Mouse (Mus musculus): ENCODE measurements around the gene Mpdz.

Mpdz gene

GRCm38 (mm10) chr4:81280098-81280497 lies 162.5 kb downstream of the Mpdz start:
- no peak for DNase-seq (ENCODE audit: low read depth)

GRCm38 (mm10) chr4:81279451-81279850 lies 163.2 kb downstream of the Mpdz start:
- DNase-seq (ENCODE audit: low read depth), result no peak

DNA sequence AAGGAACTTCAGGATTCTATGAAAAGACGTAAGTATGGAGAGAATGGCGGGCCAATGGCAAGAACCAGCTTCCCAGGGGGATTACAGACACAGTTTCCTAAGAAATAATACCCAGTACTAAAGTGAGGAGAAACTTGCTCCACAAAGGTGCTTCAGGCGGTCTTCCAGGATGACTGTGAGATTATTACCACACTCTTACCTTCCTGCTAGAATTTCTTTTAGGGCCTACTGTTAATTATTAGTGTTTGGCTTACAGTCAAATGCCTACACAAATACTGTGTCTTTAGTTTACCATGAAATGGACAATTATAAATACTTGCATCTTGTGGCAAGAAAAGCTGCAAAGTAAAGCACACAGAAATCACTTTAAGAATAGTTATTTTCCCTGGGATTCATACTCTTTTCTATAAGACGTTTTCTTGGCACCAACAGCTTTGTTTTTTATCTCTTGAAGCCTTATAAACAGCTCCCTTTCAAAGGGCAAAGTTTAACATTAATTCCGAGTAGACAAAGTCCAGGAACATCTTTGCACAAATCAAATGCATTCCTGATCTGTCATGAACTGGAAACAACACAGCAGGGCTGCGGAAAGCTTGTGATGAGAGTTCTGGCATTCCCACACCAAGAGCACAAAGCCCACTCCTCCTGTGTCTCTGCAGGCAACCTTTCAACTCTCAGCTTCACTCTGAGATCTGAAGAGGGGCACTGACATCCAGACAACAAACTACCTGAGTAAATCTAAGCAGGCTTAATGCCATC lies 166.5 kb downstream of the Mpdz start:
- DNase-seq (ENCODE audit: low read depth), result no peak

- no peak for DNase-seq (ENCODE audit: low read depth)
These were observed 169.5 kb downstream of the Mpdz start for GRCm38 (mm10) chr4:81273067-81273466.

DNA sequence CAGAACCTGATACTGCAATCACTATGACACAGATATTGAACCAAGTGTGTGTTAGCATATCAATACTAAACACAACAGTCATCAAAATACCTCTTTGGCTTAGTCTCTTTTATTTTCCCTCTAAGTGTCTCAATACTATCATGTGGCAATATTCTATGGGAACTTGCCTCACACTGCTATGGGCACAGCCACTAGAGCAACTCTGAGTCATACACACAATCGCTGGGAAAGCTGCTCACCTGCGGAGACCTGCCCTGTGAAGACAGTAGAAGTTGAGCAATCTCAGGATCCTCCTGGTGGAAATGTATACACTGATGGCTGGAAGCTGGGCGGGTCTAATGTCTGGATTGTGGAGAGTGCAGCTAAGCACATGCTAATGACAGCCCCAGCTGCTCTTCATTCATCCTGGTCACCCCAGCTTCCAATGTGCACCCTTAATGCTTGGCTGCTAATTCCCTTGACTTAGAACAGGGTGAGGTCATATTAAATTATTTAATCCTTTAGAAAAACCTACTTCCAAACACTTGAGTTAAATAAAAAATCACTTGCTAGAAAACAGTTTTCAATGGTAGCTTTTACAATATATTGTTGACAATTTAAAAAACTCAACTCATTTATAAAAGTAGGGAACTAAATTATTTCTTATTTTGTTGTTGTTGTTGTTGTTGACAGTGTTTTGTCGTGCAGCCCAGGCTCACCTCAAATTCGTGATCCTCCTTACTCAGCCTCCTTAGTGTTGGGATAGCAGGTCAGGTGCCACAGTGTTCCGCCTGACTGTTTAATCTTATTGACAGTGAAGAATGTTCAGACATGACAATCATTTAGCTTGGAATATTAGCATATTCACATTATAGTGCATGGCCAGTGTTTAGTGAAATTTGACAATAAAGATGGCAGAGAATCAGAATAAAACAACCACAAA lies 189.5 kb downstream of the Mpdz start:
- DNase-seq (ENCODE audit: low read depth), result no peak

- no peak for DNase-seq (ENCODE audit: low read depth)
These were observed 190.3 kb downstream of the Mpdz start for GRCm38 (mm10) chr4:81252334-81252733.

DNA sequence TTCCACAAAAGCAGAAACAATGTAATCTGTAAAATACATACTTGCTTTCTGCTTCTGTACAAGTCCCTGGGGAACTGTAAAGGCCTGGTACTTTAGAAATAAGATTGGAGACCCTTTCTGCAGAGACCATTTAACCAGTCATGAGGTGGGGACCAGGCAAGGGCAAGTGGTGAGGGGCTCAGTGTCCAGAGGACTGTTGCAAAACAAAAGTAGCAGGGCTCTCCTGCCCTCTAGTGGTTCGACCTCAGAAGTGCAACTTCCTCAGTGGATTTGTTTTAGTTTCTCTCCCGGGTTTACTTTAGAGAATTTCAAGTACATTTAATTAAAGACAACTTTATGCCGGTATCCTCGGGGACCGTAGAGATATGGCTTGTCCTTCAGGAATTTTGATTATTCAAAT lies 190.7 kb downstream of the Mpdz start:
- DNase-seq (ENCODE audit: low read depth), result peak; percentile 31

GRCm38 (mm10) chr4:81249245-81249644 lies 193.4 kb downstream of the Mpdz start:
- DNase-seq (ENCODE audit: low read depth), result no peak

DNA sequence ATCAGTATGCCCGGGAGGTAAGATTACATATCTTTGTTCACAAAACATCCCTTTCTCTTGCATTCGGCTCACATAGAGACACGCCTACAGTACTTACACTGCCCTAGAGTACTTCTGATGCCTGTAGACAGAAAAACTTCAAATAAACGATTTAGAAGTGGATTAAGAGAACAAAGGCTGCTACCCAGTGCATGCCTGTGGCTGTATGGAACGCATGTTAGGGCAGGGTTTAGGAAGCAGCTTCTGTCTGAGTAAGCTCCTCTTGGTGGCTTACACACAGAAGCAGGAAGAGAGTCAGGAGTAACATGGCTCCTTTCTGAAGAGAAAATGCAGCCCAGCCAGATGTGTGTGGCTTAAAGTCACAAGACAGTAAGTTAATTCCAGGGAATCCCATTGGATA lies 206.4 kb downstream of the Mpdz start:
- no peak for DNase-seq (ENCODE audit: low read depth)

Data from 416B (cell line).